Mouse (Mus musculus) gastrocnemius, postnatal 36 days (tissue): Measurements from ENCODE around the gene Lhx6. TPM values are rescaled to one million over a fixed set of nuclear protein-coding genes. Genes with fewer than 3 reads are reported as not detected.

Source experiments
- DNase-seq, 2 experiments: peaks; one replicate each; pipeline ENCODE4 v3.0.0; 2022
- intact Hi-C: fragments of 180-260 bp; cut with DNase I; formaldehyde crosslinking; loops from one replicate; pipeline ENCODE4 v1.15.1; 2025
- total RNA-seq, 2 experiments: library from RNA; stranded (reverse); gene quantifications; 2 replicates each; pipeline ENCODE4 v1.2.3; 2021

Gene Lhx6
- total RNA-seq, 2 experiments from 2014 or later: 2.4 to 2.8 TPM

DNA sequence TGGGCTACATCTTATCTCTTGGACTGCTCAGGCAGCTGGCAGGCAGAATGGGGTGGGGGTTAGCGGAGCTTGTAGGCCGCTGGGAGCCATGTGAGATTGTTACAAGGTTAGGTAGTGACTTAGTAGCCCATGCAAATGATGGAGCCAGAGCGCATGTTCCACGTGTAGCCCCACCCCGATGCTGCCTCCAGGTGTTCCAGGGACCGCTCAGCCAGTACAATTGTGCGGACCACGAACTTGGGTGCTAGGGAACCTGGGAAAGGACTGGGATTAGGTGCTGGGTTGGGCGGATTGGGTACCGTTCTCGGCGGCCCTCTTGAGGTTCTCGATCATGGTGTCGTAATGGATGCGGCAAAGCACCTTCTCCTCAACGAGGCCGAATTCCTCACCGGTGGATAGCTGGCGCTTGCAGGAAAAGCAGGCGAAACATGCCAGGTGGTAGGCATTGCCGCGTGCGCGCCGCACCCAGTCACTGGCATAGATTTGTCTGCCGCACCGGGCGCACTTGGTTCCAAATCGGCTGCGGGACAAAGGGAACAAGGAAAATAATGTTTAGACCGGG lies 11.2 kb downstream of the Lhx6 start:
- intact Hi-C loops: no loop called here
- no peak for DNase-seq

DNA sequence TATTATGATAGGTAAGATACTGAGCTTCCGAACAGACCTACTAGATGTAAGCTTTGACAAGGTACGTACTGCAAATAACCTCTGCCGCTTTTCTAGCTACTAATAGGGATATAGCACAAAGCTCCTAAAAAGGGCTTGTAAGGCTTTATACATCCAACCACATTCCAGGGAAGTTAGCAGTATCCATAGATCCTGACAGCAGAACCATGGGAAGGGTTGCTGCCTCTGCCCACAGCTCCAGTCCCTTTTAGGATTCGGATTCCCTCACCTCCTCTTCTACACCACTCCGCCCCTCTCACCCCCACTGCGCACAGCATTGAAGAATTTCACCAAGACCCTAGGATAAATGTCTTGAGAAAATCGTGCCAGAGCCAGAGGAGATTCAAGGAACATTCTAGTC lies 11.9 kb downstream of the Lhx6 start:
- no peak for DNase-seq
- intact Hi-C loops: no loop called here

DNA sequence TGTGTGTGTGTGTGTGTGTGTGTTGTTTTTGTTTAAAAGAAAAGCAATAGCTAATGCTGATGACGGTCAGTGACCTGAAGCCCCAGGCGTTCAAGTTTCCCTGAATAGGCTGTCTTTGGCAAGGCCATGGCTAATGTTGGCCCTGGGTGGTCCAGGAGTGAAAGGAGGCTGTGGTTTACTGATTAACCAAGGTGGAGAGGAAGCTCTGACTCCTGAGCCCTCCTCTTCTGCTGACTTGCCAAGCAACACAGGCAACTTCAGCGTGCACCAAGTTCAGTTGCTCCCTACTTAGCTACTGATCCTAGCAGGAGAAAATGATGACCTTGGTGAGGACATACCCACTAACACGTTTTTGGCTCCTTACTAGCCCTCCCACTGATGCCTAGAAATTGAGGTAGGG lies 12.5 kb downstream of the Lhx6 start:
- no peak for DNase-seq
- intact Hi-C loops: no loop called here

DNA sequence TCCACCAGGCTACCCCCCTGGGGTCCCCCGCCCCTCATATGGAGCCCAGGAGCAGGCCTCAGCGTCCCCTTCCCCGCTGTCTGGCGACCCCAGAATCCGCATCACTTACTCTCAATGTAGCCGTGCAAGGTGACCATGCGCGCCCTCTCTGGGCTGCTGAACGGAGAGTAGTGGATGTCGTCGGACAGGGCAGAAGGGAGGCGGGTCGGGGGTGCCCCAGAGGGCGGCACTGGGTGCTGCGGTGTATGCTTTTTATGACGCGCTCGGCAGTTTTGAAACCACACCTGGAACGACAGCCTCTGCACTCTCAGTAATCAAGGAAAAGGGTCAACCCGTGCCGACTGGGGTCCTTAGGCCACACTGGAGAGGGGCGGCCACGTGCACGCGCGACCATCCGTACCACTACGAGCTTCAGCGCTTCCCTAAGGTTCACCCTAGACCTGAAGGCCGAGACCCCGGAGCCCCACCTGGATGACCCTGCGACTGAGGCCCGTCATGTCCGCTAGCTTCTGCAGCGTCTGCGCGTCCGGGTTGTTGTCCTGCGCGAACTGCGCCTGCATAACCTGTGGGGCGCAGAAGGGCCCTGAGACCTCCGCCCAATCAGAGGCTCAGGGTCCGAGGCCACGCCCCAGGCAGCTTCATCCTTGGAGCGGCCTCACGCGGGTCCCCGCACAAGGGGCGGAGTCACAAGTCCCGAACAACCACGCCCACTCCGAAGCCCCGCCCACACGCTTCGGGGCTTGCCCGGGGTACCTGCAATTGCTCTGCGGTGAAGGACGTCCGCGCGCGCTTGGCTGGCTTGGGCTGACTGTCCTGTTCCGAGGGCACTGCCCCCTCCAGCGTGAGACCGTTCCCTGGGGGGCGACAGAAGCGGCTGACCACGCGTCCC lies 14.1 kb downstream of the Lhx6 start:
- intact Hi-C loops: no loop called here
- DNase-seq: no peak

DNA sequence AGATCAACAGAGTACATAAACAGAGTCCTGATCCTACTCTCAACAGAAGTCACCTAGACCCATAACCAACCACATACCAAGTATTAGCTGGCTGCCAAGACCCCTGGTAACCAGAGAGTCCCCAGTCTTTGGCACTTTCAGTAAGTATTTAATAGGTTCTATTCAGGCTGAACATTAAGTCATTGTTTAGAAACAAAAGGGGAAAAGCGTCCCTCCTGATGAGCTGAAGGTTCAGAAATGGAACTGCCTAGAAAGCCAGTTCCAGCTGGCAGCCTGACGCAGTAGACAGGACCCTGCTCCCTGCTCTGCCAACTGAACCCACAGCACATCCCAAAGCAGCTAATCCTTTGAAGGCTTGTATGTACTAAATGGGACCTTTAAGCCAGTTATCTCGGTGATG lies 16.0 kb downstream of the Lhx6 start:
- intact Hi-C loops: no loop called here
- no peak for DNase-seq

DNA sequence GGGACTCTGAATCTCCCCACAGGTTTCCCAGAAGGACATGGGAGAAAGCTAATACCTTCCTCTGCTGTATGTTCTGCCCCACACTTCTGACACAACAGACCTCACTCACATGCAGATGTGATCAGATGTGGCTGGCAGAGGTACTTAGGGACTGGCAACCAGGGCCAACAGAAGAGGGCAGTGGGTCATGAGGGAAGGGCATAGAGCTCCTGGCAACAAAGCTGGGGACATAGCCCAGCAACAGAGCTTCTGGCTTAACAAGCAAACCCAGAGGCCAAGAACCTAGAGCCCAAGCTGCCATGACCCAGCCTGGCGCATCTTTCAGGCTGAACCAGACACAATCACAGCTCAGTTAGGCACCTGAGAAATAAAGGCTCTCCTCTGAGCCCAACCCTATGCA lies 20.2 kb downstream of the Lhx6 start:
- intact Hi-C loops: no loop called here

DNA sequence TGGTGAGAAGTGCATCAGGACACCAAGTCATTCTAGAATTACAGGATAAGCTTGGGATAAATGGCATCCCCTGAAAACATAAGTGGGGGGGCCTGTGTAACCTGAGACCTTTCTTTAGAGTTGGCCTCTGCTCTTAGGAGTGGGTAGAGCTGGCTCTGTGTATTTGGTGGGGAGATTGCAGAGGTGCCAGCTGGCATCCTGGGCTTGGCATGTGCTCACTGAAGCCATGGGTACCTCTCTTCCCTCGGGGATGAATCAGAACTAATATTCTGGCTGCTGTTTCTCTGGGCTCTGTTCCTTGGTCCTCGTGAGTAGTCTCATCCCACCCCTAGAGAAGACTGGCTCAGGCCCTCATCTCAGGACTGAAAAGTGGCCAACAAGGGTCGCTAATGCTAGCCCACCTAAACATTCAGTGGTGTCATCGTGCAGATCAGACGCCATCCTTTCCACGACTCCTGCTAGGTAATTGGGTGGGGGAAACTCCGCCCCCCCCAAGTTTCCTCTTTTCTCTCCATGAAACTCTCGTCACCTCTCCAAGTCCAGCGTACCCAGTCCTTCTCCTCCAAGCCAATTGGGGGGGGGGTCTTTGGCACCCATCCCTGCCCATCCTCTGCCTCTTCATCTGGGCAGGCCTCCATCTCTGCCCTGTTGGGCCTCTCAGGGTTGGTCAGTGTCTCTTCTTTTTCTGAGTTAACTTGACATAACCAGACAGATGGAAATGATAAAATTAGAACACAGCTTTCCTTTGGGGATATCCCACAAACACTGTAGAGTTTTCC lies 22.2 kb downstream of the Lhx6 start:
- no peak for DNase-seq
- intact Hi-C loops: no loop called here

More for the DNA sequence above, 20.2 kb downstream of the Lhx6 start:
- DNase-seq: no peak

DNA sequence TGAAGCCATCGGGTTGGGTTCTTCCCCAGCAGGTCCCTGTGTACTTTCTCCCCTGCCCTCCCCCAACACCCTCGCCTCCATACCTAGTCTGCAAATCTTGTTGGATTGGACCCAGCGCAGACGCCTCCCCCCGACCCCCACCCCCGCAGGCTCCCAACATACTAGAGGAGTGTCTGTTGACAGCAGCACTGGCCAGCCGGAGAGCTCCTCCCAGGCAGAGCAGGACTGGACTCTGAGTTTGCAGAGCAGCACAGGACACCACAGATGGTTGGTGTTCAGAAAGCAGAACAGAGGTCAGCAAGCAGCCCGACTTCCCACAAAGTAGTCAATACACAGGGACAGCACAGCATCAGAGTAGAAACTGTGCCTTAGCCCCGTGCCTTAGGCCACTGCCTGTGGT lies 23.8 kb downstream of the Lhx6 start:
- intact Hi-C loops: no loop called here
- DNase-seq: no peak

DNA sequence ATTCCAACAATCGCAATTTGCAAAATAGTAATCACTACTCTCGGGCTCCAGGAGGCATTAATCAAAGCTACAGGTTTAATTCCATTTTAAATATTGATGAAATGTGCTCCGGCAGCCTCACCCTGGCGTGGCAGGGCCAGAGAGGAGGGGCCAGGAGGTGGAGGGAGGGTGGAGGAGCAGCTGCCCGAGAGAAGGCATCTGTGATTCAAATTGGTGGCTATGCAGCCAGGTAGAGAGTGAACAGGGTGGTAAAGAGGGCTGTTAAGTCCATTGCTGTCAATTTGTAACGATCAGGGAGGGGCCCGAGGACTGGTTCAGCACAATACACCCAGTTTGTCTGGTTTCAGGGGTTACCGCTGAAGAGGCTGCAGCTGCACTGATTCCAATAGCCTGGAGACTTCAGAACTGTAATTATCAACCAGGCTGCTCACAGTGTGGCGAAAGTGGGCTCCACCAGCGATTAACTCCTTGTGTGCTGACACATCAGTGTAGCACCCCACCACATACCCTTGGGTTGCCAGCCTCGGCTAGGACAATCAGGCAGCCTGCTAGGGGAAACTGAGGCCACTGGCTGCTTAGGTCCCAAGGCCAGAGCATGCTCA lies 27.9 kb downstream of the Lhx6 start:
- intact Hi-C loops: no loop called here
- no peak for DNase-seq

DNA sequence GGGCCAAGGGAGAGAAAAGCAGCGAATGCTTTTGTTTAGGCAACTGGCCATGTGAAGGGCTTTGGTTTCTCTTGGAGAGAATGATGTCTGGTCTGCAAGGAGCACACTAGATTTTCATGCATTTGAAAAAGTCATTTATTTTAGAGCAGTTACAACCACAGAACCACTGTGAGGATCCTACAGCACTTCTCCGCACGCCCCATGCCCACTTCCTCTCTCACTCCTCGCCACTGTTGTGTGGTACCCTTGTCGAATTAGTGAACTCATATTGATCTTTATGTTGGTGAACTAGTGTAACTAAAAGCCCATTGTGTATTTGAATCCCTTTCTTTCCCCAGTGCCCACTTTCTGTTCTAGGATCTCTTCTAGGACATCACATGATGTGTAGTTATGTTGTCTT lies 30.0 kb downstream of the Lhx6 start:
- DNase-seq: no peak
- intact Hi-C loops: no loop called here

DNA sequence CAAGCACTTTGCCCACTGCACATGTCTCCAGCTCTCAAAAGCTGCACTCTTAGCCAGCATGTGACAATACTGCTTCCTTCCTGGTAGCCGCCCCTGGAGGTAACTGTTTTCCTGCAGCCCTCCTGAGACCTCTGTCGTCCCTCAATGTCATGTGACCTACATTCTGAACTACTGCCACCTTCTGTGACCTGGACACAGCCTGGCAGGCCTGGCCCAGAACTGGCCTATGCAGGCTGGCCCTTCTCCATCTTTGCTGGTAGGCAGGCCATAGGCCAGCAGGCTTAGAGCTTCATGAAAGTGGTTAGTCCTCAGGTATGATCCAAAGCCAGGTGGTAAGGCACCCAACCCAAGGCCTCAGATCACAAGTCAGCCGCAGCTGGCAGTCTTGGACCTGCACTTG lies 31.4 kb downstream of the Lhx6 start:
- DNase-seq: no peak
- intact Hi-C loops: no loop called here

DNA sequence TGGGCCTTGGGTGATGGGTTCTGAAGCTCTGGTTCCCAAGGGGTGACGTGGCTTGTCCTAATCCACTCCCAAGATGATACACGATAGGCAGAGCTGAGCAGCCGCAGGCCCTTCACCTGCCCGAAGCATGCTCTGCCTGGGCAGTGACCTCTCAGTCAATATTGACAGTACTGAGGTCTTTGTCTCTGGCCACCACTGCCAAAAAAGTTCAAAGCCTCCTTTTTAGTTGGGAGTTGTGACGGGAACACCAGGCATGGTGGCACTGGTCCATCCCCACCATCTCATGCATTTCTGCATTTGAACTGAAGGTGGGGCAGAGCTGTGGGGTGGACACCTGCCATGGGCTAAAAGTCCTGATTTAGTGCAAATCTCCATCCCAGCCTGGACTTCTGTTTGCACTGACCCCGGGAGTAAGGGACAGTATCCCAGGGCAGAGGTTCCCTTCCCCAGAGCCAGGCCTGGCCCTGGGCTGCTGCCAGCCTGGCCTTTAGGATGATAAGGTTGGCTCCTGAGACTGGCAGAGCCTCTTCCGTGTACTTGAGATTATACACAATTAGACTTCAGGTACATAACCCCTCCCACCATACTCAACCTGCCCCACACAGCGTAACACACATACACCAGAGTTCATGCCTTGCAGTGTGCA lies 33.4 kb downstream of the Lhx6 start:
- intact Hi-C loops: no loop called here

DNA sequence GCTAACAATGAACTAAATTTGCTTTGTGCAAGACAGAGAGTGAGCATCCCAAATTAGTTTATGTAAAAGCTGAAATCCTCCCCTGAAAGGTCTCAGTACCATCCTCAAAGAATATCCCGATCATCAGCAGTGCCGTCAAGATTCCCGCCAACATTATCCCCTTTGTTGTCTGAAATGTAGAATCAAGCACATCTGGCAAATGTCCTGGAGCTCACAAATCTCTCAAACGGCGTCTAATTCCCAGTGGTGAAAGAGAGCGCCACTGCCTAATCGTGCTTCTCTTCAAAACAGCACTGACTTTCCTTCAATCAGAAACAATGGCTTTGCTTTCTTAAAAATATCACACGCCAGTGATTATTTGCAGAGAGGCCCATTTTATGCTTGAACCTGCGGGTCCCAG lies 38.1 kb downstream of the Lhx6 start:
- intact Hi-C loops: no loop called here
- DNase-seq: no peak

More for the DNA sequence above, 33.4 kb downstream of the Lhx6 start:
- DNase-seq: no peak

DNA sequence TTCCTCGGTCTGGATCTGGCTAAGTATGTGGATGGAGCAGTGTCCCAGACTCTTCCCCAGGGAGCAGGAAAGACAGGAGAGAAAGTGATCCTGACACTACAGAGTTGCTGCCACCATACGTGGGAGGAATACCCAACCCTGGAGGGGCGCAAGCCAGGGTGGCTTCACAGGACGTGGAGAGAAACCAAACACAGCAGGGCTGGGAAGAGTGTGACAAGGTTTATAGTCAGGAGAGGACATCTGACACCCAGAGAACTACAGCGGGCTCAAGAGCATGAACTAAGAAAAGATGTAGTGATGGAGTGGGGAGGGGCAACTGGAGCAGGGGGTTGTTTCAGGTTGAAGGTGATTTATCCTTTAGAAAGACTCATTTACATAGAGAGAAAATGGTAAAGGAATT lies 43.8 kb downstream of the Lhx6 start:
- no peak for DNase-seq
- intact Hi-C loops: no loop called here

DNA sequence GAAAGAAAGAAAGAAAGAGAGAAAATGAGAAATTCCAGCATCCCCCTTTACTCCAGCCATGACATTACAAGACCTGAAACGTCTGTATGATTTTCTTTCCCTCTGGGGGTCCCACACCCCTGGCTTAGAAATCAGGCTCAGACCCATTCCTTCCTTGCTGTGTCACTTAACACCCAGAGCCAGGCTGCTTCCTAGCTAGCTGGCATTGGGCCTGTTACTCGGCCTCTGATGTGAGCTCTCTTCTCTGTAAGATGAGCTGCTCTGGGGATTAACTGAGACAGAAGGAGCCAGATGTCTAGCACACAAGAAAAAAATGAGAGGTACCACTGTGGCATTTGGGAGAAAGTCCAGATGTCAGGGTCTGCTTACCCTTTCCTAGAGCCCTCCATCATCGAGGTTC lies 49.0 kb downstream of the Lhx6 start:
- peak in 1 of 2 experiments; percentile 33 for DNase-seq
- intact Hi-C loops: no loop called here

DNA sequence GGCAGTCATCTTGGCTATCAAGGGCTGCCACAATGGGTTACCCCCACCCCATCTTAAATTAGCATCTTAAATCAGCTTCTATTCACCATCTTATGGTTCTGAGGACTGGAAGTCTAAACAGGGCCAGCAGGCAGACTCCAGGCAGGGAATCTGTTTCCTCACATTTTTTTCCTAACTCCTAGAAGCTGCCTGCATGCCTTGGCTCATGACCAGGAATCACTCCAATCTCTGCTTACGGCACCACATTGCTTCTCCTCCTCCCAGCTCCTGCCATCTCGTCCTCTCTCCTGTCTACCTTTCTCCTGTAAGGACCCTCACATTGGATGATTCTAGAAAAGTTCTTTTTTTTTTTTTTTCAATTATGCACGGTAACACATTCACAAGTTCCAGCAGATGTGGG lies 52.0 kb downstream of the Lhx6 start:
- intact Hi-C loops: loop anchor here (5.0 kb wide), 1 partner anchor 79 kb away; no protein-coding TSS in a partner anchor
- no peak for DNase-seq

DNA sequence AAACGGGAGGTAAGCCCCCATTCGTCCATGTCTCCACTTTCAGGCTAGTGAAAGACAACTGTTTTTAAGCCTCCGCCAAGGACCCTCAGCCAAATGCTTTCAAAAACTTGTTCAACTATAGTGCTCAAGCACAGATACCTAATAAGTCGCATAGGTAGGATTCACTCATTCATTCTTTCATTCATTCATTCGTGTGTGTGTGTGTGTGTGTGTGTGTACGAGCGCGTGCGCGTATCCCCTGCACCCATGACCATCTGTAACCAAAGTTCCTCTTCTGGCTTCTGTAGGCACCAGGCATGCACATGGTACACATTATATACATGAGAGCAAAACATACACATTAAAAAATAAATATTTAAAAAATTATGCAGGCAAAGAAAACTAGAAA lies 55.6 kb downstream of the Lhx6 start:
- intact Hi-C loops: no loop called here
- DNase-seq: no peak

DNA sequence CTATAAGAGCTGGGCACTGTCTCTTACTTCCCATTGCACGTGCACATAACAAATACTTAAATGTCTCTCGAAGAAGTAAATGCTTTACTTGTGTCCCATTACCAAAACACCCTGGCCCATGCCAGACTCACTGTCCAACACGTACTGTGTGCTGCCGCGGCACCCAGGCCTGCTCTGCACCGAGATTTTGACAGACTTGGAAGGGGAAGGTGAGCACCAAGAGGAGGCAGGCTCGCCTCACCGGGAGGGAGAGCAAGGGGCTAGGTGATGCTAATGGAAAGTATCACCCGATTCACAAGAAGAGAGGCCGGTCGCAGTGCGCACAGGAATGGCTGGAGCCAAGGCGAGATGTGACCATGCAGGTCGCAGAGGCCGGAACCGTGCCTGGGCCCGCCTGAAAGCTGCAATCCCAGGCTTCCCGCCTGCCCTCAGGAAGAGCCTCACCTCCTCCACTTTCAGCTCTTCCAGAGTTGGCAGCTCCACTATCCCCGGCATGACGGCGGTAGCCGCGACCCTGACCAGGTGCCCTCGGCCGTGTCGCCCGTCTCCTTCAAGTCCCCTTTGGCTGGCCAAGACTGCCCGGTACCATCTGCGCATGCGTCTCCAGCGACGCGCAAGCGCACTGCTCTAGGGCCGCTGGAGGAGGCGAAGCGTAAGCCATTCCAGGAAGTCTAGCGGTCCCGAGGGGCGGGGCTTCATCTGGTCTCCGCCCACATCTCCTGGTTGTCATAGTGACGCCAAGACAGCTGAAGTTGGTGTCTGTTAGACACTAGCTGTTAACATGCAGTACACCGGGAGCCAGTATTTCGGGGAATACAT lies 56.3 kb downstream of the Lhx6 start, which contains the start of the genes Ndufa8 and Morn5:
Ndufa8 (minus strand) TSS at position 659 of the 819 bp plus-strand sequence.
Morn5 (plus strand) TSS at position 711 of the 819 bp plus-strand sequence.
- DNase-seq: peak; percentile 97 to 99
- intact Hi-C loops: no loop called here

DNA sequence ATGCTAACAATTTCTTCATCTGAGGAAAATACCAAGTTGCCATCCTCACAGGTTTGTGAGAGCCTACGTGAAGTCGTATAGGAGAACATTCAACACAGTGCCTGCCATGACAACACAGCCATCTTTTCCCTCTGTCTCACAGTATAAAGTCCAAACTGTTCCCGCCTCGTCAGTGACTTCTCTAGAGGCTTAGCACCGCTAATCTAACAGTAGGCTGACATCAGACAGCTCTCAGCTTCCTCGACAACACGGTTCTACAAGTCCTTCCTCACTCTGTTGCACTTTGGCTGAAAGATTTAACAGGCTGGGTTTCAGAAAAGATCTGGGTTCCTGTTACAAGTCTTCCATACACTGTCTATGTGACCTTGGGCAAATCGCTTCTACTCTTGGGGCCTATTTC lies 57.0 kb downstream of the Lhx6 start:
- no peak for DNase-seq
- intact Hi-C loops: no loop called here

DNA sequence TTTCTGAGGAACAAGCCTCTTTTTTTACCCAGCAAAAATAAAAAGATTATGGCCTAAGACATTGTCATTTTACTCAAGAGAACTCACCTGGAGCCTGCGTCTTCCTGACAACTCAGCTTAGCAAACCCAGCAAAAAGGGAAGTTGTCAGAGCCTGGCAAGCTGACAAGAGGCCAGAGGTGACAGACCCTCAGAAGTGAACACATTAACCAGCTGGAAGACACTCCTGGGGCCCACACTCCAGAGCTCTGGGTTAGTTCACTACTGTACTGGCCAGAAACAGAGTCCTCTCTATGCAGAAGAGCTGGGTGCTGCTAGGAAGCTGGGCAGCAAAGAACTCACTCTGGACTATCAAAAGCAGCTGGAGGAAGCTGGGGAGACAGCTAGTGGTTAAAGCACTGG lies 64.3 kb downstream of the Lhx6 start:
- no peak for DNase-seq
- intact Hi-C loops: no loop called here
